Mouse (Mus musculus) midbrain, embryonic 12.5 days (tissue): ENCODE results near the gene Bhlha9. TPM values are rescaled to one million over a fixed set of nuclear protein-coding genes. Genes with fewer than 3 reads are reported as not detected.
"Not testable (repeated sequence)": the region's sequence is repeated elsewhere in the genome, so short reads cannot be mapped to it uniquely, and the experiment has no call there.

Source experiments
- ATAC-seq: fragments of 200-750 bp; cut with Nextera tagmentation; 2 replicates; pipeline ENCODE4 v1.8.0; 2017; ENCODE audit warnings: low read depth, moderate TSS enrichment, moderate library complexity; ENCODE audit not compliant: low FRiP score
- H3K27ac ChIP-seq: fragments of 300-500 bp; sonication (generic); replicated peaks from 2 replicates; pipeline ENCODE4 v1.5.1; 2016; ENCODE audit warnings: mild to moderate bottlenecking
- H3K27me3 ChIP-seq: fragments of 300-500 bp; sonication (generic); 2 replicates; pipeline ENCODE4 v1.6.1; 2016; ENCODE audit warnings: mild to moderate bottlenecking
- H3K36me3 ChIP-seq: fragments of 300-500 bp; sonication (generic); 2 replicates; pipeline ENCODE4 v1.6.1; 2016
- H3K4me1 ChIP-seq: fragments of 300-500 bp; sonication (generic); 2 replicates; pipeline ENCODE4 v1.6.1; 2016
- H3K4me2 ChIP-seq: fragments of 300-500 bp; sonication (generic); replicated peaks from 2 replicates; pipeline ENCODE4 v1.6.1; 2016; ENCODE audit warnings: mild to moderate bottlenecking, moderate library complexity
- H3K4me3 ChIP-seq: fragments of 300-500 bp; sonication (generic); 2 replicates; pipeline ENCODE4 v1.5.1; 2016; ENCODE audit warnings: mild to moderate bottlenecking
- H3K9ac ChIP-seq: fragments of 300-500 bp; sonication (generic); replicated peaks from 2 replicates; pipeline ENCODE4 v1.6.1; 2016; ENCODE audit warnings: mild to moderate bottlenecking, moderate library complexity
- H3K9me3 ChIP-seq: fragments of 300-500 bp; sonication (generic); 2 replicates; pipeline ENCODE4 v1.6.1; 2016; ENCODE audit warnings: mild to moderate bottlenecking
- WGBS: fragments of 180-500 bp; shearing (Covaris S2); methylation state at CpG from one replicate; pipeline ENCODE4 v1.1.7; 2016; 5-methylcytosine and 5-hydroxymethylcytosine counted together
- polyA plus RNA-seq: library from polyadenylated mRNA; unstranded; fragments of >200 nt; fragmentation: Nextera tagmentation; extraction: Ambion mirVana; gene quantifications from 2 replicates; pipeline ENCODE4 v1.2.1, GENCODE M21; 2016

Bhlha9 gene
- polyA plus RNA-seq, 1 experiment from 2014 or later, result not detected

GRCm38 (mm10) chr11:76666002-76666649 lies 6.1 kb upstream of the Bhlha9 start:
- no peak for ATAC-seq
- 8% methylated on average over 35 of the region's 35 CpGs for WGBS

GRCm38 (mm10) chr11:76667807-76668206 lies 4.5 kb upstream of the Bhlha9 start:
- no peak overlapping the region for H3K9ac ChIP-seq
- H3K36me3 ChIP-seq, result no peaks in the 10 kb centered on the region
- H3K9me3 ChIP-seq, result no peaks in the 10 kb centered on the region
- no peak for ATAC-seq
- WGBS, result 40% methylated on average over 4 of the region's 4 CpGs
- no peak overlapping the region for H3K4me2 ChIP-seq
- peaks cover 14% of the 10 kb centered on the region; the same call in 1 of the 2 replicates for H3K4me1 ChIP-seq
- H3K27me3 ChIP-seq, result peaks cover 80% of the 10 kb centered on the region
- no peak overlapping the region for H3K27ac ChIP-seq
- H3K4me3 ChIP-seq, result no peak overlapping the region

More at GRCm38 (mm10) chr11:76666002-76666649, 6.1 kb upstream of the Bhlha9 start:
- peak overlapping the region; percentile 67 for H3K4me2 ChIP-seq
- no peak overlapping the region for H3K27ac ChIP-seq
- H3K9me3 ChIP-seq, result no peaks in the 10 kb centered on the region
- peaks cover 64% of the 10 kb centered on the region for H3K27me3 ChIP-seq
- peaks cover 11% of the 10 kb centered on the region; the same call in 1 of the 2 replicates for H3K4me1 ChIP-seq
- peak overlapping the region; percentile 50; the same call in 1 of the 2 replicates for H3K9ac ChIP-seq
- H3K4me3 ChIP-seq, result peak overlapping the region; percentile 38
- H3K36me3 ChIP-seq, result no peaks in the 10 kb centered on the region

GRCm38 (mm10) chr11:76672561-76673384 lies 503 bp downstream of the Bhlha9 start:
- Histone ChIP-seq H3K4me1 (peaks cover 6% of the 10 kb centered on the region; the same call in 1 of the 2 replicates), H3K27ac (no peak overlapping the region), H3K27me3 (peaks cover 78% of the 10 kb centered on the region), H3K9ac (peak overlapping the region; percentile 43; the same call in 1 of the 2 replicates), H3K4me3 (peak overlapping the region; percentile 36), H3K9me3 (no peaks in the 10 kb centered on the region), H3K4me2 (peak overlapping the region; percentile 54), H3K36me3 (no peaks in the 10 kb centered on the region)
- 2% methylated on average over 60 of the region's 64 CpGs for WGBS
- no peak for ATAC-seq

GRCm38 (mm10) chr11:76674199-76674598 lies 1.9 kb downstream of the Bhlha9 start:
- Histone ChIP-seq H3K9me3 (no peaks in the 10 kb centered on the region), H3K4me1 (peaks cover 6% of the 10 kb centered on the region; the same call in 1 of the 2 replicates), H3K4me3 (no peak overlapping the region), H3K4me2 (no peak overlapping the region), H3K36me3 (no peaks in the 10 kb centered on the region), H3K27ac (no peak overlapping the region), H3K9ac (no peak overlapping the region), H3K27me3 (peaks cover 71% of the 10 kb centered on the region)
- ATAC-seq, result no peak
- 59% methylated on average over 8 of the region's 8 CpGs for WGBS

GRCm38 (mm10) chr11:76674704-76675103 lies 2.4 kb downstream of the Bhlha9 start:
- H3K36me3 ChIP-seq, result no peaks in the 10 kb centered on the region
- no peak overlapping the region for H3K9ac ChIP-seq
- no peak overlapping the region for H3K27ac ChIP-seq
- no peak for ATAC-seq
- H3K4me1 ChIP-seq, result peaks cover 6% of the 10 kb centered on the region; the same call in 1 of the 2 replicates
- no peak overlapping the region for H3K4me2 ChIP-seq
- peaks cover 67% of the 10 kb centered on the region for H3K27me3 ChIP-seq
- 43% methylated on average over 4 of the region's 4 CpGs for WGBS
- no peaks in the 10 kb centered on the region for H3K9me3 ChIP-seq
- no peak overlapping the region for H3K4me3 ChIP-seq

GRCm38 (mm10) chr11:76679508-76679907 lies 7.2 kb downstream of the Bhlha9 start, which contains the start of gene Trarg1:
Gene Trarg1 (plus strand): TSS chr11:76679808.
- not testable (repeated sequence) for ATAC-seq, H3K4me2 ChIP-seq, H3K36me3 ChIP-seq, H3K27ac ChIP-seq, H3K9me3 ChIP-seq, H3K4me3 ChIP-seq, H3K9ac ChIP-seq, H3K4me1 ChIP-seq
- peaks cover 26% of the 10 kb centered on the region for H3K27me3 ChIP-seq
- WGBS, result 48% methylated on average over 6 of the region's 8 CpGs

GRCm38 (mm10) chr11:76685604-76686003 lies 13.3 kb downstream of the Bhlha9 start:
- H3K4me1 ChIP-seq, result no peaks in the 10 kb centered on the region
- no peak overlapping the region for H3K27ac ChIP-seq
- no peak overlapping the region for H3K9ac ChIP-seq
- no peak overlapping the region for H3K4me2 ChIP-seq
- no peak overlapping the region for H3K4me3 ChIP-seq
- no peak for ATAC-seq
- H3K9me3 ChIP-seq, result no peaks in the 10 kb centered on the region
- peaks cover under 1% of the 10 kb centered on the region; the same call in 1 of the 2 replicates for H3K27me3 ChIP-seq
- WGBS, result 98% methylated on average over 2 of the region's 2 CpGs
- no peaks in the 10 kb centered on the region for H3K36me3 ChIP-seq

- Histone ChIP-seq H3K4me3 (no peak overlapping the region), H3K9ac (no peak overlapping the region), H3K9me3 (no peaks in the 10 kb centered on the region), H3K36me3 (no peaks in the 10 kb centered on the region), H3K4me1 (no peaks in the 10 kb centered on the region), H3K27ac (no peak overlapping the region), H3K4me2 (no peak overlapping the region), H3K27me3 (no peaks in the 10 kb centered on the region)
- WGBS, result 84% methylated on average over 3 of the region's 3 CpGs
- ATAC-seq, result no peak
Observed at GRCm38 (mm10) chr11:76692096-76692495, 19.8 kb downstream of the Bhlha9 start.

- H3K4me3 ChIP-seq, result no peak overlapping the region
- no peaks in the 10 kb centered on the region for H3K36me3 ChIP-seq
- H3K9ac ChIP-seq, result no peak overlapping the region
- H3K27me3 ChIP-seq, result no peaks in the 10 kb centered on the region
- H3K27ac ChIP-seq, result no peak overlapping the region
- 72% methylated on average over 6 of the region's 6 CpGs for WGBS
- no peaks in the 10 kb centered on the region for H3K4me1 ChIP-seq
- ATAC-seq, result no peak
- no peaks in the 10 kb centered on the region for H3K9me3 ChIP-seq
- no peak overlapping the region for H3K4me2 ChIP-seq
Observed at GRCm38 (mm10) chr11:76695810-76696209, 23.5 kb downstream of the Bhlha9 start.

- H3K9me3 ChIP-seq, result no peaks in the 10 kb centered on the region
- H3K4me3 ChIP-seq, result no peak overlapping the region
- no peaks in the 10 kb centered on the region for H3K4me1 ChIP-seq
- H3K27me3 ChIP-seq, result no peaks in the 10 kb centered on the region
- H3K36me3 ChIP-seq, result no peaks in the 10 kb centered on the region
- no peak overlapping the region for H3K4me2 ChIP-seq
- no peak for ATAC-seq
- 63% methylated on average over 7 of the region's 9 CpGs for WGBS
- H3K9ac ChIP-seq, result no peak overlapping the region
- no peak overlapping the region for H3K27ac ChIP-seq
Observed at GRCm38 (mm10) chr11:76699626-76700025, 27.4 kb downstream of the Bhlha9 start.

GRCm38 (mm10) chr11:76707656-76708055 lies 35.4 kb downstream of the Bhlha9 start:
- WGBS, result 87% methylated on average over 3 of the region's 3 CpGs
- Histone ChIP-seq H3K4me2 (no peak overlapping the region), H3K27me3 (no peaks in the 10 kb centered on the region), H3K4me1 (peaks cover 13% of the 10 kb centered on the region), H3K36me3 (no peaks in the 10 kb centered on the region), H3K9ac (no peak overlapping the region), H3K4me3 (no peak overlapping the region), H3K27ac (no peak overlapping the region), H3K9me3 (peaks cover 9% of the 10 kb centered on the region)
- no peak for ATAC-seq

GRCm38 (mm10) chr11:76708066-76708465 lies 35.8 kb downstream of the Bhlha9 start:
- H3K9me3 ChIP-seq, result peaks cover 9% of the 10 kb centered on the region
- H3K9ac ChIP-seq, result no peak overlapping the region
- no peaks in the 10 kb centered on the region for H3K27me3 ChIP-seq
- peaks cover 13% of the 10 kb centered on the region for H3K4me1 ChIP-seq
- WGBS, result 94% methylated on average over 1 of the region's 1 CpGs
- no peak overlapping the region for H3K4me3 ChIP-seq
- ATAC-seq, result no peak
- no peak overlapping the region for H3K27ac ChIP-seq
- no peak overlapping the region for H3K4me2 ChIP-seq
- no peaks in the 10 kb centered on the region for H3K36me3 ChIP-seq
